Mouse (Mus musculus): ENCODE measurements around the gene Kank2.

- TF ChIP-seq POLR2A (IDR thresholded peaks at IDR 0.05; ENCODE audit: borderline replicate concordance, control insufficient read depth, low read depth, low read length), result no peak
- no peak for TF ChIP-seq CTCF (IDR thresholded peaks at IDR 0.05; ENCODE audit: control insufficient read depth, insufficient read depth, low read length)
These were observed 21.6 kb upstream of the Kank2 start for GRCm38 (mm10) chr9:21820183-21820582.
